Mouse (Mus musculus) monocyte, adult 2 months (primary cell): ENCODE results near the gene Abca7.
"Not testable (repeated sequence)": the region's sequence is repeated elsewhere in the genome, so short reads cannot be mapped to it uniquely, and the experiment has no call there.

Source experiments
- DNase-seq, 2 experiments: peaks; one replicate each; pipeline ENCODE4 v3.0.0; 2022; ENCODE audit warnings: low spot score in 2 of 2, low read depth in 1 of 2

Gene Abca7

DNA sequence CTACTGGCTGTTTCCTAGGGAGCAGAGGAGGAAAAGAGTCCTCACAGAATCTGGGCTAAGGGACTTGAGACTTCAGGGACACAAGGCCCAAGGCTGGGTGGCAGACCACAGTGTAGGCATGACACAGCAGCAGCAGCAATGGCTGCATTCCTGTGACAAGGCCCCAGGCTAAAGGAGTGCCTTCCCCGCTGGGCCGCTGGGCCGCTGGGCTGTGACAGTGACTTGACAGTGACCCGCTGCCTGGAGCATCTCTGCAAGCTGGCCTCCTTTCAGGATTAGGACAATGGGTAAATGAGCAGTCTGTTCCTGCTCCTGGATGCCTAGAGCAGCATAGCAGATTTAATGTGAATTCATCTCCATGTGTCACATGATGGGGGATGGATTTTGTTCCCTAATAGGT is 47.8 kb downstream of the Abca7 start:
- DNase-seq = no peak

DNA sequence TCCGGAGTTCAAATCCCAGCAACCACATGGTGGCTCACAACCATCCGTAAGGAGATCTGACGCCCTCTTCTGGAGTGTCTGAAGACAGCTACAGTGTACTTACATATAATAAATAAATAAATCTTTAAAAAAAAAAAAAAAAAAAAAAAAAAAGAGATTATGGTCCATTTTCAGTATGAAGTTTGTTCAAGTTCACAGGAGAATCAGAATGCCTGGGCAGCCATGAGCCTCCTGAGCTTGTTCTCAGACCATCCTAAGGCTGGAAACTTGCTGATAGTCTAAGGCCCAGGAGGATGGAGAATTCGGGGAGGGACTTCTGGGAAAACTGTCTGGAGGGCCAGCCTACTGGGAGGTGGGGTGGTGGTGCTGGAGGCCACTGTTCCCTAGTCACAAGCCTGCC is 49.1 kb downstream of the Abca7 start:
- DNase-seq = not testable (repeated sequence)

DNA sequence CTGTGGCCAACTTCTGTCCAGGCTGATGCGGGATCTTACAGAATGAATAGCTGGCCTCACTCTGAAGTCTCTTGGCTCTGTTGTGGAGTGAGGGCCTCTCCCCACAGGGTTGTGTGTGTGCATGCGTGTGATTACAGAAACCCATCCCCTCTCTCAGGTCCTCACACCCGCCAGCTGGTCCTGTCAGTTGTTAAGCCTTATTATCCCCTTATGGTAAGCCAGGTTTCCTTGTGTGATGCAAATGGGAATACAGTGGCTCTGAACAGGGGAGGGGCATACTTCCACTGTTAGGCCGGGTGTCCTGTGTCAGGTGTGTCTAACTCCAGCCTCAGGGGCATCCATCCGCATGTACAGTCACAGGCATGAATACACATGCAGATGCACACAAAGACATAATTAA is 49.5 kb downstream of the Abca7 start:
- no peak for DNase-seq

DNA sequence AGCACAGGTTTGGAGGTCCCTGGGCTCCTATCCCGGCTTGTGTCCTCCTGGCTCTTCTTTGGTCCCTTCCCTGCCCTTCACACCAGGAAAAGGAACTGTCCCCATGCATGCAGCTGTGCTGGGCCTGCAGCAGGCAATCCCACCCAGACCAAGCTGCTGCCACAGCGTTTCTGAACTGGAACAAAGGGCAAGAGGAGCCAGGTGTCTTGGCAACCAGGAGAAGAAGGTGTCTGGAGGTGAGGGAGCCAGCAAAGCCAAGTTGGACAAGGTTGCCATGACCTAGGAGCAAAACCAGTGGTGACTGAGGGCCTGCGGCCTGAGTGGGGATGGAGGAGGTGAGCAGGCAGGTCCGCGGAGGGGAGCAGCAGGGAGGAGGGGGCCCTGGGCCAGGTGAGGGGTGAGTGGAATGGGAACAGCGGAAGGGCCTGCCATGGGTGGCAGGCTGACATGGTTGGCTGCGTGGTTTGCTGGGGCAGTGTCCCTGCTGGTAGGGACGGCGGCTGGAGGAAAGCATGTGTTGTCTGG is 50.8 kb downstream of the Abca7 start, which contains the start of gene Gpx4:
TSS of gene Gpx4 (plus strand) at position 126 of the 525 bp plus-strand sequence.
- DNase-seq = no peak

DNA sequence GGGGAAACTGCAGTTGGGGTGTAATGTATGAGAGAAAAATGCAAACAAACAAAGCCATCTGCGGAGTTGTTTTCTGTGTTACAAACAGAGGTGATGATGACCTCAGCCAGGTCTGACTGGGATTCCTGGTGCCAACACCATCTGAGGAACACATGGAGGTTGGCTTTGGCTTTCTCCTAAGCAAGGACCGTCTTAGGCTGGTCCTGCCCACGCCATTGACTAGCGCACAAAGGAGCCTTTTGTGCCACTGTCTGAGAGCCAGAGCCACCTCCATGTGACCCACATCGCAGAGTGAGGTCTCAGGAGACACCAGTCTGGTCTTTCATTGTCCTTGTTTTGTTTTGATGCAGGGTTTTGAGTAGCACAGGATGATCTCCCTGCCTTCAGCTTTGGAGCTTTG is 52.1 kb downstream of the Abca7 start:
- no peak for DNase-seq

DNA sequence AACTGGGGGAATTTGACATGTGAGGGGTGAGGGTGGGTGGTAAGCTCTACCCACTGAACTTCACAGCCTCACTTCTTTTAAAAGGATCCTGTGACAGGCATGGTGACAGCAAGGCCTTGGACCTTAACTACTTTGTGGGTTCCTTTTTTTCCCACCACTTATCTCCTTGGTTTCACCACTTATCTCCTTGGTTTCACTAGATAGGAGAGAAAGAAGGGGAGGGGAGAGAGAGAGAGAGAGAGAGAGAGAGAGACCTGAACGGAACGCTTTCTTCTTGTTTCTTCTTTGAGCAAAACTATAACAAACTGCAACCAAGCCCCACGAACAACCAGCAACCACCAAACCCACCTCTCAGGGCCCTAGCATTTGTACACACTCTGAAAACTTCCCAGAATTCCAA is 52.5 kb downstream of the Abca7 start:
- DNase-seq = no peak

DNA sequence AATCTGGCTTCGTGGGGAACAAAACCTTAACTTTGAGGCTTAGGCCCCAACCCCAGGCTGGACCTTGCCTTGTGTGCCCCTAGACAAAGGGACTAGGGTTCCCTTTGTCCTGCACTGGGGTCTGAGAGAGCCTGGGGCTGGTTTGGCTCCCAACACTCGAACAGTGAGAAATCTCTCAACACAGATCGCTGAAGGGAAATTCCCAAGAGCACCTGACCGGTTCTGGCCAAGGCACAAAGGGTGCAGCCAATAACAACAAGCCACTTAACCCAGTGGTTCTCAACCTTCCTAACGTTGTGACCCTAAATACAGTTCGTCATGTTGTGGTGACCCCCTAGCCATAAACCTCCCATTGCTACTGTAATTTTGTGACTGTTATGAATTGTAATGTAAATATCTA is 54.0 kb downstream of the Abca7 start:
- no peak for DNase-seq

DNA sequence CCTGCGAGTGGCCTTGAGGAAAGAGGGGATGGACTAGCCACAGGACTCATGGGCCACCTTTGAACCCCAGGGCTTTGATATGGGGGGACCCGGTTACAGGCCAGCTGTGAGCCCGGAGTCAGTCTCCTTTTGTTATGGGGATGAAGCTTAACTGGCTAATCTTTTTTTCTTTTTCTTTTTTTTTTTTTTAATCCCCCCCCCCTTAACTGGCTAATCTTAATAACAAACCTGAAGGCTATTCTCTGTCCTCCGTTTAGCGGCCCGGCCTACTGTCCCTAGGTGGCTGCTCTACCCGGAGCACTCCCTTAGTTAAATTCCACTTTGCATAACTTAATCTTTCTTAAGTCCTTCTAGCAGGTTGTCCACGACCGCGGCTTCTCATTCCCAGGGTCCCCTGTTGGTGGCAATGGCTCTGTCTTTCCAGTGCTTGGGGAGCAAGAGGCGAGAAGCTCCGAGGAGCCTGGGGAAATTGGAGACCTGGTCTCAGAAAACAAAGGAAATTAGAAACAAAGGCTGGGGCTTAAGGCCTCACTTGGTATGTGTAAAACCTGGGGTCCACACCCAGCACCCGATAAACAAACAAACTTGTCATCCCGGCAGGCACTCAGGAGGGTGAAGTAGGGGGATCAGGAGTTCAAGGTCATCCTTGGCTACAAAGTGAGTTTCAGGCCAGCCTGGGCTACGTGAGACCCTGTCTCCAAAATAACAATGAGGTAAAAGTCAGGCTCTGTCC is 54.8 kb downstream of the Abca7 start:
- DNase-seq = no peak

DNA sequence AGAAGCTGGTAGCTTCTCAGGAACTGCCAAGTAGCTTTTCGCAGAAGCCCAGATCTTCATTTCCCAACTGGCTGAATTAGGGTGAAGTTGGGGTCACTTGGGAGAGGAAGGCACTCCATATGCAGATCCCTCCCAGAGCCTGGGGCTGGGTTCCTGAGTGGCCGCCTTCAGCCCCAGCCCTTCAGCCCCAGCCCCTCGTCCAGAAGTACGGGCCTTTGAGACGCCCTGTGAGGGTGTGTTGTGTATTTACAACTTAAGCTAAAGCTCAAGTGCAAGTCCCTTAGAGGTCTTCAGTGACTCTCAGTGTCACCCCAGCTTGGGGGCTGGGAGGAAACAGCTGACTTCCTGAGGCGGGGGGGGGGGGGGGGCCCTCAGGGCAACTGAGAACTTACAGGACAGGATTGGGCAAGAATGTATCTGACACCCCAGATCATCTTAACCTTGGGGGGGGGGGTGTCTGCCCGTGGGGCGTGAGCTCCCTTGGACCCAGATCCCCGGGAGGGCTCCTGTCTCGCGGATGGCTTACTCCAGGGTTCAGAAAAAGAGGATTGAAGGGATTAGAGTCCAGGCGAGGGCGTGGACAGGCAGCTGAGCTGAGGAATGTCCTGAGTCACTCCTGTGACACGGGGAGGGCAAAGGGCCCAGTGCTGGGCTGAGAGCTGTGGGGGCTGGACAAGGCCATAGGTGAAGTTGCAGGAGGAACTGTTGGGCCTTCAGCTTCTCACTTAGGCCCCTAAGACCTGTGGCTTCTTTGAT is 55.5 kb downstream of the Abca7 start:
- no peak for DNase-seq

DNA sequence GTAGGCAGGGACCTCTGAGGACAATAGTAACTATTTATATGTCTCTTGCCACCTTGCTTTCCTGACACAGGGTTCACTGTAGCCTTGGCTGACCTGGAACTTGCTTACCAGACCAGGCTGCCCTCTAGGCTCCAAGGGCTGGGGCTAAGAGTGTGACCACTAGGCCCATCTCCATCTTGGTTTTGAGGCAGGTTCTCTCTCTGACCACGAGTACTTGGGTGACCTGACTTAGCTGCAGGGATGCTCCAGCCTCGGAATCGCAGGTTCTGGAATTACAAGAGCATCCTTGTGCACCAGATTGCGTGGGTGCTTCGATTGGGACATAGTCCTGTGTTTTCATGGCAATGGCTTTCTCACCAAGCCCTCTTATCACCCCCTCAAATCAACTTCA is 56.1 kb downstream of the Abca7 start:
- DNase-seq = no peak

DNA sequence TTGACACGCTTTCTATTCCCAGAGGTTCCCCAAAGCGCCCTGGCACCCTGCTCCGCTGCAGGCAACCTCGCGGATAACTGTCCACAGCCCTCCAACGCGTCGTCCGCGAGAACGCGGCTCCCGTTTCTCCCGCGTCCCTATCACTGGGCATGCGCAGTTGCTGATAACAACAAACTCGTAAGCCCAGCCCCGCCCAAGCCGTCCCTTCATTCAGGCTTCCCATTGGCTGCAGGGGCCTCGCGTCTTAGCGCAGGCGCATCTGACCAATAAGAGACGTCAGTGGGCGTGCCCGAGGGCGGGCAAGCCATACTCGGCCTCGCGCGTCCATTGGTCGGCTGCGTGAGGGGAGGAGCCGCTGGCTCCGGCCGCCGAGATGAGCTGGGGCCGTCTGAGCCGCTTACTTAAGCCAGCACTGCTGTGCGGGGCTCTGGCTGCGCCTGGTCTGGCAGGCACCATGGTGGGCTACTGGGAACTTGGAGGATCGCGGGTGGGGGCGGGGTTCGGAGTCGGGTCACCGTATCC is 57.0 kb downstream of the Abca7 start:
- DNase-seq = peak; percentile 99 to 100

DNA sequence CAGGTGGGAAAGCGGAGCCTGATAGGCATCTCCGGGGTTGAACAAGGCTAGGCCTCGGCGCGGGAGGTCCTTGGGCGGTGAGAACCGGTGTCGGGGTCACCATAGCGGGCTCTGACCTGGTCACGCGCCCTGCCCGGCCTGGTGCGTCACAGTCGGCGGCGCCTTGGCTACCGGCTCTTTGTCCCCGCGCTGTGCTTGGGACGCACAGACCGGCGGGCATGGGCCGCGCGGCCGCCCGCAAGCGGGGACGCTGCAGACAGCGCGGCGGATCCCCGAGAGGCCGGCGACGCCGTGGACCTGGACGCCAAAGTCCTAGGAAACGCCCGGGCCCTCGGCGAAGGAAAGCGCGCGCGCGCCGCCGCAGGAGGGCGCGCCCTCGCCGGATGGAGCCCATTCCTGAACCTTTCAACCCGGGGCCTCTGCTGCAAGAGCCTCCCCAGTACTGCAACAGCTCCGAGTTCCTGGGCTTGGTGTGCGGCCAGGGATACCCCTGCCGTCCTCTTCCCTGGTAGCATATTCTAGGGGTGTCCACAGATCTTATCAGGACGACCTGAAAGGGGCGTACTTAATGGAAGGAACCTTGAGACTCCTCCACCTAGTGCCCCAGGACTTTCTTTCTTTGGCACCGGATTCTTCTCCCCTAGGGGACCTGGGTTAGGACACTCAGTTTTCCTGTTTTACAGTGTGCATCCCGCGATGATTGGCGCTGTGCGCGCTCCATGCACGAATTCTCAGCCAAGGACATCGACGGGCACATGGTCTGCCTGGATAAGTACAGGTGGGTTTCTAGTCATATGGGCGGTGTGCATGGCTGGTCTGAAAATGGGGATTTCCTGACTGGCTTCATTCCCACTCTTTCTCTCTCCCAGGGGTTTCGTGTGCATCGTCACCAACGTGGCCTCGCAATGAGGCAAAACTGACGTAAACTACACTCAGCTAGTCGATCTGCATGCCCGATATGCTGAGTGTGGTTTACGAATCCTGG is 57.8 kb downstream of the Abca7 start:
- DNase-seq = peak; percentile 31 to 59

DNA sequence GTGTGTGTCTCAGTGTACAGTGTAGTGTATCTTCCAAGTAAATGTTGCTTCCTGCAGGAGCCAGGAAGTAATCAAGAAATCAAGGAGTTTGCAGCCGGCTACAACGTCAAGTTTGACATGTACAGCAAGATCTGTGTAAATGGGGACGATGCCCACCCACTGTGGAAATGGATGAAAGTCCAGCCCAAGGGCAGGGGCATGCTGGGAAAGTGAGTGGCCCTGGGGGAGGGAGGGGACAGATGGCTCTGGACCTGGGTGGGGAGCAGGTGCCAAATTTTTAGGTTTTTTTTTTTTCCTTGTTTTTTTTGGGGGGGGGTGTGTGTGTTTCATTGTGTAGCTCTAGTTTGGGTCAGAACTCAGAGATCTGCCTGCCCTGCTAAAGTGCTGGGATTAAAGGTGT is 58.6 kb downstream of the Abca7 start:
- not testable (repeated sequence) for DNase-seq

DNA sequence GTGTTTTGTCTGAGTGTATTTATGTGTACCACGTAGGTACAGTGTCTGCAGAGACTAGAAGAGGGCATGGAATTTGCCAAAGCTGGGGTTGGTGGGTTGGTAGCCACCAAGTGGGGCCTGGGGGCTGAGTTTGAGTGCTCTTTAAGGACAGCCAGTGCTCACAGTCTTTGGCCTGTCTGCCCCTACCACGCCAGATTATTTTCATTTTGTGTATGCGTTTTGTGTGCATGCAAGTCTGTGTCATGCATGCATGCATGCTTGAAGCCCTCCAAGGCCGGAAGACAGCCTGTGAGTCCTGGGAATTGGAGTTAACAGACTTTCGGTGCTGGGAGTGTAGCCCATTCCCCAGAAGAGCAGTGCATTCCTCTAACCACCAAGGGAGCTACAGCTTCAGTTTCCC is 59.1 kb downstream of the Abca7 start:
- no peak for DNase-seq

DNA sequence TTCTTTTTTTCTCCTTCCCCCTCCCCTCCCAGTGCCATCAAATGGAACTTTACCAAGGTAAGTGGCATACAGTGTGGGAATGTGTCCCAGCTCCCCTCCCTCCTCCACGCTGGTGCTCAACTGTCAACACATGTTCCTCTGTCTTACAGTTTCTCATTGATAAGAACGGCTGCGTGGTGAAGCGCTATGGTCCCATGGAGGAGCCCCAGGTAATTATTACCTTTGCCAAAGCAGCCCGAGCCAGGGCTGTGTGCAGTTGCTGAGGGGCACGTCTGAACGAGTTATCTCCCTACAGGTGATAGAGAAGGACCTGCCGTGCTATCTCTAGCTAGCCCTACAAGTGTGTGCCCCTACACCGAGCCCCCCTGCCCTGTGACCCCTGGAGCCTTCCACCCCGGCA is 59.6 kb downstream of the Abca7 start:
- no peak for DNase-seq

DNA sequence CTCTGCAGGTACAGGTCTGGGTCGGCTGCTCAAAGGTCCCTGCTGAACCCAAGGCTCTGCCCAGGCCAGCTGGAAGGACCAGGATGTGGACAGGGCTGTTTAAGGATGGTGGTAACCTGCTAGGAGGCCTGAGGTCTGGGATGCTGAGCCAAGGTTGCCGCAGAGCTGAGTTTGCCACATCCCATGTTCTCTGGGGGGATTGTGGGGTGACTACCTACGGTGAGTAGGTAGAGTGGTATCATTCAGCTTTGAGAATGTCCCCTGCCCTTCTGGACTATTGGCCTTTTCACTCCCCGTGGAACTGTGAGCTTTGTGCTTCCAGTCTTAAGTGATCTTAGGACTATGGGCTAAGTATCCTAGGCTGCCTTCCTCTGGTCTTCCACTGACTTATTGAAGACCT is 60.2 kb downstream of the Abca7 start:
- no peak for DNase-seq

DNA sequence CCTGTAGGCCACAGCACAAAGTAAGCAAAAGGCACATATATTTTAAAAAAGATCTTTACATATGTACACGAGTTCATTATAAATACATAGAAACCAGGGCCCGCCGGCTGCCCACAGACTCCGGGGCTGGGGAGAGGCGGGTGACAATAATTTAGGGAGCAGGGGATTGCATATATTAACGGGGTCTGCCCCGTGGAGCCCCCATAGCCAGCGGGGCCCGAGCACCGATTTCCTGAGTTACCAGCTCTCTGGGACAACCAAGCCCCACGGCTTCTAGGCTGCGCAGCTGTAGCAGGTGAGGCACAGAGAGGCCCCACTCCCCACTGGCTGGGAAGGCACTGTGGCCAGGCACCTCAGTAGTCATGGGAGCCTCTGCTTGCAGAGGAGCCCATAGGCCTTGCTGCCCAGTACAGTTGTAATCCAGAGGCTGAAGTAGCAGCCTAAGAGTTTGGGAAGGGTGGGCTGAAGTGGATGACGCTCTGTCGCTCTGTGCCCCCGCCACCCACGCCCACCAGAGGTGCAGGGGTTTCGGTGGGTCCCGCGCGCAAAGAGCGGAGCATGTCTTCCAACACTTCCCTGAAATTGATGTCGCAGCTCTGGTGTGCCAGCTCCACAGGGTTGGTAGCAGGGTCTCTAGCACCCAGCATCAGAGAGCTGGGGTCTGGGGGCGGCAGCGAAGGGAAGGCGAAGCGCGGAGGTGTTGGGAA is 60.8 kb downstream of the Abca7 start:
- DNase-seq = no peak

DNA sequence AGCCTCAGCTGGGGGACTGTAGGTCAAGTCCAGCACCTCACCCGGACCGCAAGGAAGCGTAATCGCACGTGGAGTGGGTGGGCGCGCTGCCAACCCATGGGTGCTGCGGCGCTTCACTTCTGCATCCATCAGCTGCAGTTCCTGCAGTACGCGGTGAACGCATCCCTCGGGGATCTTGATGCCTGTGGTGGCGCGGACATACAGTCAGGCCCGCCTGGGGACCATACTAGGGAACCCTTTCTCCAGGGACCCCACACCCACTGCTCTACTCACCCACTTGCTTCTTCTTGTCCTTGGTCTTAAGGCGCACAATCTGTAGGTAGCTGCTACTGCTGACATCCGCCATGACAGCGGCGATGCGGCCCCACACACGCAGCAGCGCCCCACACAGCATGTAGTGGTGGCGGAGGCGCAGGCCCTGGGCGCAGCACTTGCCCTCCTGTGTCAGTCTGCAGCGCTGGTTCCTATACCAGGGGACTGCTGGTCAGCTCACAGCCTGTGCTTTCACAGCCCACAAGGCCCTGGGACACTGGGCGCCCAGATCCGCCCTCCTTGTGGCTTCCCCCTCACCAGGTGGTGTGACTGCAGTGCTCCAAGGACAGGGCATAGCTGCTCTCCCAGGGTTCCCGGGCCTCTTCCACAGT is 61.5 kb downstream of the Abca7 start:
- DNase-seq = no peak

DNA sequence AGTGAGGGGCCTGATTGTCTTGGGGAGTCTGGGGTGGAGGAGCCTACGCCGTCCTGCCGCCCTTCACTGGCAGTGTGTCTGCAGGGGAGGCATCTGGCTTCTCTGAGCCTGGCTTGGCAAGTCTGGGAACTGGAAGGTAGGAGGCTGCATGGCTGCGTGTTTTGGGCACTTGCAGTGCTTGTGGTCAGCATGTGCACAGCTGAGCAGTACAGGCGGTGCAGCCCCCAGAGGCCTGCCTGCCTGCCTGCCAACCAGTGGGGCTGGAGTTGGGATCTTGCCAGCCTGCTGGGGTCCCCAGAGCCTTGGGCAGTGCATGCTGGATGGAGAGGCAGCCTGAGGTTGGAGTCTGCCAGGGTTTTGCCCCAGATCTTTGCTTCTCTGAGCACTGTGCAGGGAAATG is 66.8 kb downstream of the Abca7 start:
- DNase-seq = no peak
